Mouse (Mus musculus): ENCODE data around the gene Cdh4.

- TF ChIP-seq CTCF (IDR thresholded peaks at IDR 0.05; ENCODE audit: borderline replicate concordance, insufficient read depth, low read length) (no peak), POLR2A (IDR thresholded peaks at IDR 0.05; ENCODE audit: low read depth, low read length) (no peak)
Measured at GRCm38 (mm10) chr2:179945051-179945450, 502.8 kb downstream of the Cdh4 start.

All from embryonic fibroblast, embryonic 13.5 days (primary cell).